Mouse (Mus musculus) thymus, postnatal 14 days (tissue): ENCODE data around the gene Abhd12b.

ENCODE experiments used
- DNase-seq: peaks from one replicate; pipeline ENCODE4 v3.0.0; 2021

Abhd12b gene

DNA sequence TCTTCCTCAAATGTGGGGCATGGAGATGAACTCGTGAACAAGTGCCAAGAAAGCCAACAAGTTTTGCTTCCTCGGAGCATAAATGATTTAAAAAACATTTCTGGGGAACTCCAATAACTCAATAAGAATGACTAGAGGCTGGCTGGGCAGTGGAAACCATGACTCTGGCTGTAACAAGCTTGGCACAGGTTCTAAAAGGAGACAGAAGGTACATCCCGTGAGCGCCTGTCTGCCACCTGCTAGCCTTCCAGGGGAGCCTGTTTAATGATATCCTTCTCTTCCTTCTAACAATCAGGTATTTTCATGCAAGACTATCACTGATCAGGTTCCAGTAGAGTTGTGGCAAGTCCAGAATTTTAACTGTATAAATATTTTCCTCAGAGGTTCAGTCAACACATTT is 58.6 kb downstream of the Abhd12b start:
- no peak for DNase-seq

DNA sequence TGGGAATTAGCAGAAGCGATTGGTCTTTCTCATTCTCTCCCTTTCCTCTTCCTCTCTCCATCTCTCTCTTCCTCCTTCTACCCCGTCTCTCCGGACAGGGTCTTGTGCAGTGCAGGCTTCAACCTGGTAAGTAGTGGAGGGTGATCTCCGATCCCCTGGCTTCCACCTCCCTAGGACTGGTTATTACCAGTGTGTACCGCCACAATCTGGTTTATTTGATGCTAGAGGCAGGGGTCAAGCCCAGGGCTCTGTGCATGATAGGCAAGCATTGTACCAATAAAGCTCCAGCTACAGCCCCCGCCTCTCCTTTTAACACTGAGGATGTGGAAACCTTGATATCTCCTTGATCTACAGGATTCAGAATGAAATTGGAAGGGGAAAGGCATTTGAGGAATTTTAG is 59.7 kb downstream of the Abhd12b start:
- no peak for DNase-seq

DNA sequence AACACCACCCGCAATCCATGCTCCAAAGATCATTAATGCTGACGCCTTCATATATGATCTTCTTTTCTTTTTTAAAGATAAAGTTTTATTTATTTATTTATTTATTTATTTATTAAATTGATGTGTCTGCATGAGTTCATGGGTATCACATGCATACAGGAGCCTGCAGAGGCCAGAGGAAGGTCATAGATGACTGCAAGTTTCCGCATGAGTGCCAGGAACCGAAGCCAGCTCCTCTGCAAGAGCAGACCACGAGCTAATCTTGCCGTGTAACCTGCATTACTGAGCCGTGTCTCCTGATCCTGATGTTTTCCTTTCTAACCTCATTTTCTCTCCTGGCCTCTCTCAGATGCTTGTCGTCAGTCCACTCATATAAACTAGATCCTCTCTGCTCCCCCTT is 60.3 kb downstream of the Abhd12b start:
- no peak for DNase-seq

DNA sequence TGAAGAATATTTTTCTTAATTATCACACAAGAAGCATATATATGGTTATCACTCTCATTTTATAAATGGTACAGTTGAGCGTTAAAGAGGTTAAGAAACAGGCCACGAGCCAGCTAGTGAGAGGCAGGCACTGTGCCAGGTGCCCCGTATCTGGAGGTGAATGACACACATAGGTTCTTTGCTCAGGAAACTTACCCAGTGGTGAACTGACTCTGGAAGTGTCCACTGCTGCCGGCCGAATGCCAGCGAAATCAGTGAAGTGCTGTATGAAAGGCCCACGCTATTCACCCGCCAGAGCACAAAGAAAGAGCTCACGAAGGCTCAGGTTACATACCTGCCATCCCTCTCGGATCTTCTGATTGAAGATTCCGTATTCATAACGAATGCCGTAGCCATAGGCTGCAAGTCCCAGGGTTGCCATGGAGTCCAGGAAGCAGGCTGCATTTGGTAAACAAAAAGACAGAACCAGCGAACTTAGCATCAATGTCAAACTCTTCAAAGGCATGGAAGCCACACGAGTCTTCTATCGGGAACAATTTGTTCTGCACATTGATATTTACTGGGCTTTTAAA is 62.4 kb downstream of the Abhd12b start:
- no peak for DNase-seq

DNA sequence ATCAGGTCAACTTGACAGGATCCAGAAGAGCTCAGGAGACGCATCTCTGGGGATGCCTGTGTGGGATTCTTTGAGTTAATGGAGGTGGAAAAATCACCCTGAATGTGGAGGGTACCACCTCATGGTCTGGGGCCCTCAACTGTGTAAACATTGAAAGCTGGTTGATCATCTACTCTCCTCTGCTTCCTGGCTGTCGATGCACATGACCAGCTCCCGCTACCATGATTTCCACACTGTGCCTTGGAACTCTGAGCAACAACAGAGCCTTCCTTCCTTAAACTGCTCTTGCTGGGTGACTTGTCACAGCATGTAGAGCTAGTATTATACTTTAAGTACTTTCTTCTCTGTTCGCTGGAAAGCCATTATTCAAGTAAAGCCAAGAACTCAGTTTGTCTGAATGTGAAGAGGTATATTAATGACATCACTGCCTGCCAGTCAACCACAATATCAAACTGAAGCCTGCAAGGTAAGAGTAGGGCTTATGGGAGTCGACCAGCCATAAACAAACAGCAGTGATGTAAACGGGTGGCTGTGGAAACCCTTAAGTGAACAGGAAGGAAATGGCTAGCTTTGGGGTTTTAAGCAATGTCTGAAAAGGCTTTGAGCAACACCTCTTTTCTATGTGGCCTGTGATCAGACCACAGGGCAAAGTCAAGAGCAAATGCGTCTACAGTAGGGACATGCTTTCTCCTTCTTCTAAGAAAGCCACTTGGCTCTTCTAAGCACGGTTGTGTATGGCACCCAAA is 65.0 kb downstream of the Abhd12b start:
- DNase-seq: no peak

DNA sequence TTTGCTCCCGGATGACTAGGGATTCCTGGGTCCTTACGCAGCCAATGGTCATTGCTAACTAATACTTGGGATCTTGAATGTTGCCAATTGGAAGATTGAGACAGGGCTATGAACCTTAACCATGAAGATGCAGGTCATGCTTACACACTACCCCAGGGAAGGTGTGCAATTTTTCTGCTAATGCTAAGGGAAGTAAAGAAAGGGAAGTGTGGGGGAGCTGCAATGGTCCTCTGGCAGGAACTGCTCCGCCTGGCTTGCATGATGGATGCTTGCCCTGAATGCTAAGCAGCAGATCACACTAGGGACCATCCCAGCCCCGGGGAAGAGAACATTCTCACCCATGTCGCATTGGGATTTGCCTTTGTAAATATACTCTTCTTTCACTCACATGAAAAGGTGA is 67.5 kb downstream of the Abhd12b start:
- DNase-seq: no peak

DNA sequence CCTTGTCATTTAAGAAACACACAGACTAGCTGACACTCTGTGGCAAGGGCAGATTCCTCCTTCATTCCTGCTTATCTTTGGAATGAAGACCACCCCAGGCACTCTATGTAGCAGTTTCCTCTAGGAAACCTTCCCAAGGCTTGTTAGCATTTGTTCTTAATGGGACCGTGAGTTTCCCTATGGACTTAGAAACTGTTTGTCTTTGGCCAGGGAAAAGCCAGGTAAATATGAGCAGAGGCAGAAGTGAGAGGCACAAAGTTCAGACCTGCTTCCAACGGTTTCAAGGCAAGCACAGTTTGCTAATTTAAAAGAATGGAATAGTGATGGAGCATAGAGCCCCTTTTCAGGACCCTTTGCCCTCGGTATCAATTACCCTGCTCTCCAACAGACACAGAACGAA is 69.4 kb downstream of the Abhd12b start:
- DNase-seq: no peak

DNA sequence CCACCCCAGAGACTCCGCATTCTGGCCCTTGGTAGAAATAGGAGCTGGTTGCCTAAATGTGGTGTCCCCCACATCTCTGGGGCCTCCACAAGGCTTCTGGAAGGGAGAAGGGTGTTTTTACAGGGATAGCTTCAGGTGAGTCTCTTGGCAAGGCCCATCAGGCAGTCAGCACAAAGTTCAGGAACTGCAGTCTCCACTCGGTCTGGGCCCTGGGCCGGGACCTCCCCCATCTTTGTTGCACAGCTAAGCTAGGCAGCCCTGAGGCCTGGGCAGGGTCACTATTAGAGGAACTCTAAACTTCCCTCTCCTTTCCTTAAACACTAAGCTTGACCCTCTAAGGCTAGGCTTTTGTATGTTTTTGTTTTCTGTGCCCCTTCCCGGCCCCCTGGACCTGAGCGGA is 72.7 kb downstream of the Abhd12b start:
- no peak for DNase-seq

DNA sequence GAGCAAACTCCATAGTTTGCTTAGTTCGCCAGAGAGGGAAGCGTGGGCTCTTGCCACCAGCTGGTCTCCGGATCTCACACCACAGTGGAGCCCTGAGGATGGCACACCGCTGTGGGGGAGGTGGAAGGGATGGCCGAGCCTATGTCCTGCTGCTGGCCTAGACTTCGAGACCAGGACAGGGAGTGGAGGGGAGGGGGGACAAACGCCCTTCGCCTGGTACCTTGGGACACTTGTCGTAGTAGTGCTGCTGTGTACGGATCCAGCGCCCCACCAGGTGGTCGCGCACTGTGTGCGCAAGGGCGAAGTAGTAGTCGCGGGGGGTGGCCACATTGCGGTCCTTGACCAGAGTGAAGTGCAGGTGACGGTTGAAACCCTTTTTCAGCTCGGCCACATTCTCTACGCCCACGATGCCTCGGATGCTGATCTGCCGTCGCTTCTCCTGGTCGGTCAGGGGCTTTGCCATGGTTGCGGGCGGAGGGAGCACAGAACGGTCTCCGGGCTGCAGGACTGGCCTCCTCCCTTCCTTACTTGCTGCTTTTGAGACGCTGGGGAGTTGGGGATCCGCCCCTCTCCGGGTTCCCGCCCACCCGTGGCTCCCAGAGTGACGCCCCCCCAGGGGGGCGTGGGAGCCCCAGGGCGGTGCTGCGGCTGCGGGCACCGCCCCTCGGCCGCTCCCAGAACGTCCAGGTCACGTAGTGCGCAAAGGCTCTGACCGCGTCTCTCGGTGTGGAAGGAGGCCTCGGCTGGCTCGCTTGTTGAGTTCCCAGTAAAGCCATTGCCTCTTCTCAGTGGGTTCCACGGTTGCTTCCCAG is 73.4 kb downstream of the Abhd12b start:
- peak; percentile 79 for DNase-seq

DNA sequence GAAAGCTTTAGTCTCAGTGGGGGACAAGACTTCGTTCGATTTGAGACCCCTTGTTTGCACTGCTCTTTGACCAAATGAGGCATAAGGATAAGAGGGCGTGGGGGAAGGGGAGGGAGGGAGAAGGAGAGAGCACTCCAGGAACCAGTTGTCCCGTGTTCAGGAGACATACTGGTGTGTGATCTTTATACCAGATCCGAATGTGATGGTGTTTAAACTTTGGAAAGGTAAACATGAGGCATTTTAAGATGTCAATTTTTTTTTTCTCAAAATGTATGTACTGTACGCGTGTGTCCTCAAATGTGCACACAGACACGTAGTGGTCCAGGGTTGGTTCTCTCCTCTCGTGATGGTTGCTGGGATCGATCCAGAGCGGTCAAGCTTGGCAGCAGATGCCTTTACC is 74.2 kb downstream of the Abhd12b start:
- DNase-seq: no peak

DNA sequence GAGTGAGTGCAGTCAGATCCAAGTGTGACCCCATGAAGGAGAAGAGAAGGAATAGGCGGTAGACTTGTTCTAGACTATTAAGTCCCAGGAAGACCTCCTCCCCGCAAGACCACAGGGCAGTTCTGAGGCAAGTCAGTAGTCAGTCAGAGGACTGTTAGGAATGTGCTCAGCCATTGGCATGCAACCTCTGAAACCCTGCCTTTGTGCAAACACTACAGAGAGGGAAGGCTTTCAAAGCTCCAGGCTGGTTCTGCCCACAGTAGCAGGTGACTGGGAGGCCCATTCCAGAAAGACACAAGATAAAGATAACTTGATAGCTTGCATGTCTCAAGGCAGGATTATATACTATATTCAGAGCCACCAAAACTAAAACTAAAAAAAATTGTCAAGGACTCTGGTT is 77.4 kb downstream of the Abhd12b start, which contains the start of gene Pygl:
Gene Pygl, minus strand, starts transcription at position 195 of the 400 bp plus-strand sequence.
- no peak for DNase-seq

DNA sequence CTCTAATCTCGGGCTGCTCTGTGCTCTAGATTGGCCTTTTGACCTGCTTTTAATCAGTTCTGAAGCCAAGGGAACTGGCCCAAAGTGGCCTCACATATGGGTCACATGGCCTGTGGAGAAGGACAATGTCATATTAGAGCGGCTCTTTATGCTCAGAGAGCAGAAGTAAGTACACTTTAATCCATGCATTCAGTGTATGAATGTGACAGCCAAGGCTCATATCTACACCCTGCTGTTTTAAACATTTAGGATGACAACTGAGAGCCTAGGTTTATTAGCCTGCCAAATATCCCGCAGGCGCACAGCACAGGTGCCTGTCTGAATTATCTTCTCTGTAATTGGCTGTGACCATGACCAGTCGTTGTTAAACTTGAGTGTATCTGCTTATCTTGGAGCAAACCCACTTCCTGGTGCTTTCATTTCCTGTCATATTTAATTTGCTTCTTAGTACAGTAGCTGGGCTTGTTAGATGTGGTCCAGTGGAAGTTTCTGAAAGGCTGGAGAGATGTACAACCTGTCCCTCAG is 78.1 kb downstream of the Abhd12b start:
- DNase-seq: no peak
